Comparison of ENCODE assay signal across 8 mouse cellular contexts in genomic region chr13:49320514-49320913, GRCm38 (mm10). TPM values are rescaled to one million over a fixed set of nuclear protein-coding genes. Genes with fewer than 3 reads are reported as not detected.
DNase-seq lines count a peak whose midpoint lies in the region; ATAC-seq lines count a peak whose summit lies in the region.

No protein-coding gene starts in this region.

- peak overlapping the region; percentile 42; the same call in 1 of the 2 replicates for H3K4me2 ChIP-seq in heart, embryonic 16.5 days (ENCODE audit: low read depth, low read length)
- H3K4me2 ChIP-seq in embryonic facial prominence, embryonic 14.5 days (ENCODE audit: low read depth, low read length): peak overlapping the region; percentile 55
- H3K4me2 ChIP-seq in hindbrain, embryonic 15.5 days: peak overlapping the region; percentile 66
- H3K4me2 ChIP-seq in midbrain, embryonic 15.5 days: peak overlapping the region; percentile 71

- 71% methylated on average over 1 of the region's 1 CpGs for WGBS in heart, embryonic 16.5 days
- 81% methylated on average over 1 of the region's 1 CpGs for WGBS in embryonic facial prominence, embryonic 14.5 days
- 42% methylated on average over 1 of the region's 1 CpGs for WGBS in hindbrain, embryonic 15.5 days
- WGBS in midbrain, embryonic 15.5 days: 48% methylated on average over 1 of the region's 1 CpGs

- H3K9me3 ChIP-seq in heart, embryonic 16.5 days (replicated peaks; ENCODE audit: control insufficient read depth, low read length): no peaks in the 10 kb centered on the region
- no peaks in the 10 kb centered on the region for H3K9me3 ChIP-seq in embryonic facial prominence, embryonic 14.5 days (ENCODE audit: control insufficient read depth, low read length)
- no peaks in the 10 kb centered on the region for H3K9me3 ChIP-seq in hindbrain, embryonic 15.5 days
- no peaks in the 10 kb centered on the region for H3K9me3 ChIP-seq in midbrain, embryonic 15.5 days

- H3K36me3 ChIP-seq in heart, embryonic 16.5 days (ENCODE audit: control insufficient read depth, insufficient read depth): no peaks in the 10 kb centered on the region
- no peaks in the 10 kb centered on the region for H3K36me3 ChIP-seq in embryonic facial prominence, embryonic 14.5 days (ENCODE audit: control insufficient read depth, insufficient read depth, low read length)
- H3K36me3 ChIP-seq in hindbrain, embryonic 15.5 days: no peaks in the 10 kb centered on the region
- H3K36me3 ChIP-seq in midbrain, embryonic 15.5 days (replicated peaks): no peaks in the 10 kb centered on the region

- no peak overlapping the region for H3K27ac ChIP-seq in heart, embryonic 16.5 days (ENCODE audit: low read length)
- H3K27ac ChIP-seq in embryonic facial prominence, embryonic 14.5 days (replicated peaks; ENCODE audit: low read depth, low read length): no peak overlapping the region
- H3K27ac ChIP-seq in hindbrain, embryonic 15.5 days (replicated peaks): no peak overlapping the region
- H3K27ac ChIP-seq in midbrain, embryonic 15.5 days: peak overlapping the region; percentile 31; the same call in 1 of the 2 replicates

- no peak overlapping the region; the same call in 1 of the 2 replicates for H3K9ac ChIP-seq in heart, embryonic 16.5 days (ENCODE audit: low read length)
- no peak overlapping the region for H3K9ac ChIP-seq in embryonic facial prominence, embryonic 14.5 days (ENCODE audit: low read depth, low read length)
- peak overlapping the region; percentile 43 for H3K9ac ChIP-seq in hindbrain, embryonic 15.5 days
- H3K9ac ChIP-seq in midbrain, embryonic 15.5 days: peak overlapping the region; percentile 45

- H3K4me3 ChIP-seq in heart, embryonic 16.5 days (ENCODE audit: low read length): no peak overlapping the region
- no peak overlapping the region for H3K4me3 ChIP-seq in embryonic facial prominence, embryonic 14.5 days (ENCODE audit: low read depth, low read length)
- H3K4me3 ChIP-seq in hindbrain, embryonic 15.5 days: peak overlapping the region; percentile 38
- peak overlapping the region; percentile 42 for H3K4me3 ChIP-seq in midbrain, embryonic 15.5 days

- no peaks in the 10 kb centered on the region for H3K27me3 ChIP-seq in heart, embryonic 16.5 days (ENCODE audit: control insufficient read depth, insufficient read depth, low read length)
- no peaks in the 10 kb centered on the region for H3K27me3 ChIP-seq in embryonic facial prominence, embryonic 14.5 days (replicated peaks; ENCODE audit: control insufficient read depth, insufficient read depth, low read length)
- peaks cover 7% of the 10 kb centered on the region; the same call in 1 of the 2 replicates for H3K27me3 ChIP-seq in hindbrain, embryonic 15.5 days
- 0 out of 2 replicates have a peak, but pooled peaks cover 8% of the 10 kb centered on the region for H3K27me3 ChIP-seq in midbrain, embryonic 15.5 days (replicated peaks)

- DNase-seq in heart, adult 11 months: no peak
- no peak for DNase-seq in embryonic facial prominence, embryonic 14.5 days (ENCODE audit: low spot score)
- no peak for DNase-seq in gastrocnemius, postnatal 10 days
- DNase-seq in cerebellum, adult 9-11 months: no peak
- no peak for DNase-seq in Muller cell, postnatal 12 days (ENCODE audit: inconsistent ontology term)

- peaks cover 6% of the 10 kb centered on the region for H3K4me1 ChIP-seq in heart, embryonic 16.5 days (ENCODE audit: control insufficient read depth, insufficient read depth, low read length)
- peaks cover 13% of the 10 kb centered on the region for H3K4me1 ChIP-seq in embryonic facial prominence, embryonic 14.5 days (ENCODE audit: control insufficient read depth, insufficient read depth, low read length)
- H3K4me1 ChIP-seq in hindbrain, embryonic 15.5 days (replicated peaks): peaks cover 33% of the 10 kb centered on the region
- H3K4me1 ChIP-seq in midbrain, embryonic 15.5 days: peaks cover 37% of the 10 kb centered on the region

- no peak for ATAC-seq in heart, embryonic 16.5 days (replicated peaks; ENCODE audit: extremely low read depth, insufficient read depth, low FRiP score)
- no peak for ATAC-seq in embryonic facial prominence, embryonic 14.5 days (ENCODE audit: low read depth)
- peak; percentile 49 for ATAC-seq in hindbrain, embryonic 15.5 days (ENCODE audit: low FRiP score, low read depth)
- ATAC-seq in midbrain, embryonic 15.5 days (replicated peaks): peak; percentile 63

RNA-seq across cellular contexts. Expression of gene Fgd3, which starts 0.4 kb away (rescaled TPM):
- polyA plus RNA-seq in heart, embryonic 16.5 days (2015; fragmentation: Nextera tagmentation; extraction: Ambion mirVana): 0.22 and 0.29 TPM in 2 replicates
- 0.51 and 0.58 TPM in 2 replicates for polyA plus RNA-seq in embryonic facial prominence, embryonic 14.5 days (2014; fragmentation: Nextera tagmentation; extraction: Ambion mirVana)
- polyA plus RNA-seq in hindbrain, embryonic 15.5 days (2015; fragmentation: Nextera tagmentation; extraction: Ambion mirVana): 1.6 and 1.9 TPM in 2 replicates
- polyA plus RNA-seq in midbrain, embryonic 15.5 days (2015; fragmentation: Nextera tagmentation; extraction: Ambion mirVana): 3.1 TPM in 2 replicates
- total RNA-seq in gastrocnemius, postnatal 10 days (2021): 1 to 10 TPM in 1 of 2 experiments, under 1 TPM in 1; 0.66 to 1.9 TPM

RNA-seq across cellular contexts. Expression of gene Bicd2, which starts 20.9 kb away (rescaled TPM):
- 55.9 and 59.8 TPM in 2 replicates for polyA plus RNA-seq in heart, embryonic 16.5 days (2015; fragmentation: Nextera tagmentation; extraction: Ambion mirVana)
- polyA plus RNA-seq in embryonic facial prominence, embryonic 14.5 days (2014; fragmentation: Nextera tagmentation; extraction: Ambion mirVana): 35.9 and 37.1 TPM in 2 replicates
- polyA plus RNA-seq in hindbrain, embryonic 15.5 days (2015; fragmentation: Nextera tagmentation; extraction: Ambion mirVana): 28.7 and 28.9 TPM in 2 replicates
- polyA plus RNA-seq in midbrain, embryonic 15.5 days (2015; fragmentation: Nextera tagmentation; extraction: Ambion mirVana): 28.3 and 29.2 TPM in 2 replicates
- 10 to 100 TPM; 21.5 to 25.5 TPM for total RNA-seq in gastrocnemius, postnatal 10 days (2021)

Comparison
In these comparisons a context has a peak if more than half of its experiments do, and no peak if none do; other contexts are left out.
1. ATAC-seq: peak in hindbrain, embryonic 15.5 days (single experiment) and midbrain, embryonic 15.5 days (single experiment); none in heart, embryonic 16.5 days (single experiment) and embryonic facial prominence, embryonic 14.5 days (single experiment).
2. H3K4me3 ChIP-seq: peak in hindbrain, embryonic 15.5 days (single experiment) and midbrain, embryonic 15.5 days (single experiment); none in heart, embryonic 16.5 days (single experiment) and embryonic facial prominence, embryonic 14.5 days (single experiment).
3. H3K9ac ChIP-seq: peak in hindbrain, embryonic 15.5 days (single experiment) and midbrain, embryonic 15.5 days (single experiment); none in heart, embryonic 16.5 days (single experiment) and embryonic facial prominence, embryonic 14.5 days (single experiment).
4. Peak in every context shown above with its lines, with median percentiles within 50 percentile points of each other: H3K4me2 ChIP-seq.